ENCODE assay signal across 8 mouse cellular contexts in the genomic region with DNA sequence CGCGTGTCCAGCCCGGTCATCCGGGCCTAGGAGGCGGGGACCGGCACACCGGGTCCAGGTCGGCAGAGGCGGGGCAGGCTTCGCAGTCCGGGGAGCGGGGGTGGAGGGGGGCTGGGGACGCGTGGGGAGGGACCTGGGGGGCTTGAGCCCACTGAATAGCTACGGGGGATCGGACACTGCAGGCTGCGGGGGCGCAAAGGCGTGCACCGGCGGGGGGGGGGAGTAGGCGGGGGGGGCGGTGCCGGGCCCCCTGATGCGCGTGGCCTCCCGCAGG. TPM values are rescaled to one million over a fixed set of nuclear protein-coding genes. Genes with fewer than 3 reads are reported as not detected.
DNase-seq lines count a peak whose midpoint lies in the region; ATAC-seq lines count a peak whose summit lies in the region.

No protein-coding gene starts in this region.

- H3K4me2 ChIP-seq in kidney, embryonic 16.5 days (replicated peaks; ENCODE audit: low read depth, low read length) = peak overlapping the region; percentile 77
- peak overlapping the region; percentile 92 for H3K4me2 ChIP-seq in embryonic facial prominence, embryonic 13.5 days
- peak overlapping the region; percentile 72 for H3K4me2 ChIP-seq in hindbrain, embryonic 16.5 days (ENCODE audit: low read length)
- H3K4me2 ChIP-seq in midbrain, embryonic 15.5 days = peak overlapping the region; percentile 59

- H3K27me3 ChIP-seq in kidney, embryonic 16.5 days (ENCODE audit: insufficient read depth, low read length) = peaks cover 100% of the 10 kb centered on the region
- H3K27me3 ChIP-seq in embryonic facial prominence, embryonic 13.5 days = peaks cover 100% of the 10 kb centered on the region
- peaks cover 86% of the 10 kb centered on the region for H3K27me3 ChIP-seq in hindbrain, embryonic 16.5 days (replicated peaks; ENCODE audit: control insufficient read depth, insufficient read depth, low read length)
- H3K27me3 ChIP-seq in midbrain, embryonic 15.5 days (replicated peaks) = peaks cover 96% of the 10 kb centered on the region

- no peak for DNase-seq in kidney, adult 11 months
- DNase-seq in frontal cortex, adult 2 months (ENCODE audit: extremely low spot score in 1 of 2, low spot score in 1 of 2) = no peak
- no peak for DNase-seq in left cerebral cortex, adult 9 months (ENCODE audit: low spot score in 2 of 2)
- DNase-seq in right cerebral cortex, adult 2 months (ENCODE audit: low spot score in 2 of 2) = no peak

- H3K9me3 ChIP-seq in kidney, embryonic 16.5 days (ENCODE audit: low read length) = no peaks in the 10 kb centered on the region
- H3K9me3 ChIP-seq in embryonic facial prominence, embryonic 13.5 days = no peaks in the 10 kb centered on the region
- H3K9me3 ChIP-seq in hindbrain, embryonic 16.5 days (ENCODE audit: control insufficient read depth, low read length) = no peaks in the 10 kb centered on the region
- H3K9me3 ChIP-seq in midbrain, embryonic 15.5 days = no peaks in the 10 kb centered on the region

- no peak overlapping the region for H3K27ac ChIP-seq in kidney, embryonic 16.5 days (ENCODE audit: low read length)
- H3K27ac ChIP-seq in embryonic facial prominence, embryonic 13.5 days = peak overlapping the region; percentile 83
- no peak overlapping the region for H3K27ac ChIP-seq in hindbrain, embryonic 16.5 days (ENCODE audit: low read depth, low read length)
- H3K27ac ChIP-seq in midbrain, embryonic 15.5 days = no peak overlapping the region

- H3K36me3 ChIP-seq in kidney, embryonic 16.5 days (ENCODE audit: insufficient read depth, low read length) = no peaks in the 10 kb centered on the region
- H3K36me3 ChIP-seq in embryonic facial prominence, embryonic 13.5 days = no peaks in the 10 kb centered on the region
- H3K36me3 ChIP-seq in hindbrain, embryonic 16.5 days (ENCODE audit: control insufficient read depth, insufficient read depth, low read length) = no peaks in the 10 kb centered on the region
- H3K36me3 ChIP-seq in midbrain, embryonic 15.5 days (replicated peaks) = no peaks in the 10 kb centered on the region

- ATAC-seq in kidney, embryonic 16.5 days (ENCODE audit: low FRiP score, low TSS enrichment) = peak; percentile 44; the same call in 1 of the 2 replicates
- no peak for ATAC-seq in embryonic facial prominence, embryonic 13.5 days (ENCODE audit: insufficient number of reproducible peaks, insufficient read depth, low FRiP score, low TSS enrichment, low read depth)
- no peak for ATAC-seq in hindbrain, embryonic 16.5 days
- ATAC-seq in midbrain, embryonic 15.5 days (replicated peaks) = no peak

- H3K4me1 ChIP-seq in kidney, embryonic 16.5 days (ENCODE audit: insufficient read depth, low read length) = peaks cover 27% of the 10 kb centered on the region
- H3K4me1 ChIP-seq in embryonic facial prominence, embryonic 13.5 days = peaks cover 38% of the 10 kb centered on the region
- peaks cover 22% of the 10 kb centered on the region for H3K4me1 ChIP-seq in hindbrain, embryonic 16.5 days (ENCODE audit: control insufficient read depth, insufficient read depth, low read depth, low read length)
- peaks cover 26% of the 10 kb centered on the region for H3K4me1 ChIP-seq in midbrain, embryonic 15.5 days

- H3K4me3 ChIP-seq in kidney, embryonic 16.5 days (ENCODE audit: low read length) = peak overlapping the region; percentile 50
- peak overlapping the region; percentile 56 for H3K4me3 ChIP-seq in embryonic facial prominence, embryonic 13.5 days
- peak overlapping the region; percentile 38 for H3K4me3 ChIP-seq in hindbrain, embryonic 16.5 days (ENCODE audit: low read length)
- peak overlapping the region; percentile 32 for H3K4me3 ChIP-seq in midbrain, embryonic 15.5 days

- under 1% methylated on average over 15 of the region's 27 CpGs for WGBS in kidney, embryonic 16.5 days
- under 1% methylated on average over 16 of the region's 27 CpGs for WGBS in embryonic facial prominence, embryonic 13.5 days
- 0% methylated on average over 9 of the region's 27 CpGs for WGBS in hindbrain, embryonic 16.5 days
- WGBS in midbrain, embryonic 15.5 days = 0% methylated on average over 8 of the region's 27 CpGs

- peak overlapping the region; percentile 10; the same call in 1 of the 2 replicates for H3K9ac ChIP-seq in kidney, embryonic 16.5 days (replicated peaks; ENCODE audit: low read length)
- peak overlapping the region; percentile 71 for H3K9ac ChIP-seq in embryonic facial prominence, embryonic 13.5 days
- no peak overlapping the region for H3K9ac ChIP-seq in hindbrain, embryonic 16.5 days (ENCODE audit: low read depth, low read length)
- H3K9ac ChIP-seq in midbrain, embryonic 15.5 days = no peak overlapping the region

RNA-seq across cellular contexts. Expression of gene Foxf1, which starts 0.3 kb away (rescaled TPM):
- polyA plus RNA-seq in kidney, embryonic 16.5 days (2015; fragmentation: Nextera tagmentation; extraction: Ambion mirVana) = 1.5 and 4.6 TPM in 2 replicates
- polyA plus RNA-seq in embryonic facial prominence, embryonic 13.5 days (2015; fragmentation: Nextera tagmentation; extraction: Ambion mirVana) = 10.7 and 15.1 TPM in 2 replicates
- 1.1 and 1.3 TPM in 2 replicates for polyA plus RNA-seq in hindbrain, embryonic 16.5 days (2015; fragmentation: Nextera tagmentation; extraction: Ambion mirVana)
- 1.0 and 1.6 TPM in 2 replicates for polyA plus RNA-seq in midbrain, embryonic 15.5 days (2015; fragmentation: Nextera tagmentation; extraction: Ambion mirVana)
- polyA plus RNA-seq in frontal cortex, adult 2 months (2012; rRNA removed) = 2.1 and 2.4 TPM in 2 replicates

RNA-seq across cellular contexts. Expression of gene Mthfsd, which starts 24.3 kb away (rescaled TPM):
- 75.7 and 81.1 TPM in 2 replicates for polyA plus RNA-seq in kidney, embryonic 16.5 days (2015; fragmentation: Nextera tagmentation; extraction: Ambion mirVana)
- 60.5 and 70.5 TPM in 2 replicates for polyA plus RNA-seq in embryonic facial prominence, embryonic 13.5 days (2015; fragmentation: Nextera tagmentation; extraction: Ambion mirVana)
- 45.2 and 46.3 TPM in 2 replicates for polyA plus RNA-seq in hindbrain, embryonic 16.5 days (2015; fragmentation: Nextera tagmentation; extraction: Ambion mirVana)
- 51.1 and 52.3 TPM in 2 replicates for polyA plus RNA-seq in midbrain, embryonic 15.5 days (2015; fragmentation: Nextera tagmentation; extraction: Ambion mirVana)
- 87.9 and 95.5 TPM in 2 replicates for polyA plus RNA-seq in frontal cortex, adult 2 months (2012; rRNA removed)

RNA-seq across cellular contexts. Expression of gene Foxc2, which starts 32.1 kb away (rescaled TPM):
- polyA plus RNA-seq in kidney, embryonic 16.5 days (2015; fragmentation: Nextera tagmentation; extraction: Ambion mirVana) = 24.9 and 27.3 TPM in 2 replicates
- polyA plus RNA-seq in embryonic facial prominence, embryonic 13.5 days (2015; fragmentation: Nextera tagmentation; extraction: Ambion mirVana) = 3.2 and 3.3 TPM in 2 replicates
- polyA plus RNA-seq in hindbrain, embryonic 16.5 days (2015; fragmentation: Nextera tagmentation; extraction: Ambion mirVana) = 1.9 and 2.8 TPM in 2 replicates
- 4.2 and 5.2 TPM in 2 replicates for polyA plus RNA-seq in midbrain, embryonic 15.5 days (2015; fragmentation: Nextera tagmentation; extraction: Ambion mirVana)
- polyA plus RNA-seq in frontal cortex, adult 2 months (2012; rRNA removed) = 1.5 TPM in 2 replicates

RNA-seq across cellular contexts. Expression of gene Foxl1, which starts 43.9 kb away (rescaled TPM):
- polyA plus RNA-seq in kidney, embryonic 16.5 days (2015; fragmentation: Nextera tagmentation; extraction: Ambion mirVana) = 6.5 and 6.7 TPM in 2 replicates
- polyA plus RNA-seq in embryonic facial prominence, embryonic 13.5 days (2015; fragmentation: Nextera tagmentation; extraction: Ambion mirVana) = 0.28 and 0.34 TPM in 2 replicates
- polyA plus RNA-seq in hindbrain, embryonic 16.5 days (2015; fragmentation: Nextera tagmentation; extraction: Ambion mirVana) = 0.09 and 0.16 TPM in 2 replicates
- 0.12 and 0.18 TPM in 2 replicates for polyA plus RNA-seq in midbrain, embryonic 15.5 days (2015; fragmentation: Nextera tagmentation; extraction: Ambion mirVana)
- polyA plus RNA-seq in frontal cortex, adult 2 months (2012; rRNA removed) = 0.04 and 0.10 TPM in 2 replicates

Comparison
In these comparisons a context has a peak if more than half of its experiments do, and no peak if none do; other contexts are left out.
1. H3K9ac ChIP-seq: peak in kidney, embryonic 16.5 days (single experiment) and embryonic facial prominence, embryonic 13.5 days (single experiment); none in hindbrain, embryonic 16.5 days (single experiment) and midbrain, embryonic 15.5 days (single experiment).
2. Peak in every context shown above with its lines, with median percentiles within 50 percentile points of each other: H3K4me2 ChIP-seq and H3K4me3 ChIP-seq.